Mouse (Mus musculus): Measurements from ENCODE around the gene Olfr1118. TPM values are rescaled to one million over a fixed set of nuclear protein-coding genes. Genes with fewer than 3 reads are reported as not detected.
"Not testable (repeated sequence)": the region's sequence is repeated elsewhere in the genome, so short reads cannot be mapped to it uniquely, and the experiment has no call there.

Gene Olfr1118
- not detected for total RNA-seq (2022)

DNA sequence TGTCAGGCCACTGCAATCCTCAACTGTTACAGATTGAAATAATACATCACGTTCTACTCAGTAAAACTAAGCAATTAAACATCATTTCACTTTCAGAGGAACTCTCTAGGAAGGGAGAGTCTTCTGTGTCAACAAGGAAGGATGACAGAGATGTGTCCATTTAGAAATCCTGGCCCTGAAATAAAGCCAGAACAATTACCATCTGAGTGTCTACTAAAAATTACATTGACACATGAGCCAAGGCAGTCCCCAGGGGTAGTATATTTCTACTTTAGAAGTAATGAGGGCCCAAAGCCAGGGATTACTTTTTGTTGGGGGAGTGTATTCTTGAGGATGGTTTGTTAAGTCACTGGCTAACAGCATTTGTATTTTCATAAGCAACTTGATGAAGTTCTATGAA is at the start of gene Olfr1118:
Olfr1118 (plus strand) TSS at position 301 of the 400 bp plus-strand sequence.
- DNase-seq (ENCODE audit: low spot score in 2 of 2), result no peak

DNA sequence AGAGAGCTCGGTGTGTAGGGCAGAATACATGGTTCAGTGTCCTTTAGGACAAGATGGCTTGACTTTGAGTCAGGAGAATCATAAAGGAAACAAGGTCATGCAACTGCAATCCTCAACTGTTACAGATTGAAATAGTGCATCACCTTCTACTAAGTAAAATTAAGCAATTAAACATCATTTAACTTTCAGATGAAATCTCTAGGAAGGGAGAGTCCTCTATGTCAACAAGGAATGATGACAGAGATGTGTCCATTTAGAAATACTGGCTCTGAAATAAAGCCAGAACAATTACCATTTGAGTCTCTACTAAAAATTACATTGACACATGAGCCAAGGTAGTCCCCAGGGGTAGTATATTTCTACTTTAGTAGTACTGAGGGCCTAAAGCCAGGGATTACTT is 40.1 kb upstream of the Olfr1118 start, which contains the start of gene Olfr1116:
Olfr1116 (plus strand) TSS at position 301 of the 400 bp plus-strand sequence.
- no peak for DNase-seq (ENCODE audit: low spot score in 2 of 2)

DNA sequence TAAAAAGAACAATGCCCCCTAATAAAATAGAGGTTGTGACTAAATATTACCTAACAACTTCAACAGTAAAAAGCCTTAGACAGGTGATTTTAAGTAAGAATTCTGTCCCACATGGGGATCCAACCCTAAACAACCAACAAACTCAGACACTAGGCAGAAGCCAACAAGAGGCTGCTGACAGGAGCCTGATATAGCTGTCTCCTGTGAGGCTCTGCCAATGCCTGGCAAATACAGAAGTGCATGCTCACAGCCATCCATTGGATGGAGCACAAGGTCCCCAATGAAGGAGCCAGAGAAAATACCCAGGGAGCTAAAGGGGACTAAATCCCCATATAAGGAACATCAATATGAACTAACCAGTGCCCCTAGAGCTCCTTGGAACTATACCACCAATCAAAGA is 13.4 kb upstream of the Olfr1118 start:
- not testable (repeated sequence) for DNase-seq (ENCODE audit: low spot score in 2 of 2)

DNA sequence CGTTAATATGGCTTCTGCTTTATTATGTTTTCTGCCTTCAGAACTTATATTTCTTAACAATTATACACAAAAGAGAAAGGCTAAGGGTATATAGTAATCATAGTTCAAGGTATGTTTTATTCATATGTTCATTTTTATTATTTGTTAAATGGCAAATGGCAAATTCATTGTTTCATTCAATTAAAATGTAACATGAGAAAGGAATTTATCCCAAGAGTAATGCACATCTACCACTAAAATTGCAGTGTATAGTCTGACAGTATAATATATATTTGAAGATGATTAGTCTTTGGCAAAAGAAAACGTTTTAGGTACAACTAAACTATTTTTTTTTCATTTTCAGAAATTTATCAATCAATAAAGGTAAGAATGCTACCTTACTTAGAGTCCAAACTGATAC is 47.1 kb downstream of the Olfr1118 start, which contains the start of gene Olfr1120:
Olfr1120 (plus strand) TSS at position 301 of the 400 bp plus-strand sequence.
- no peak for DNase-seq (ENCODE audit: low spot score in 2 of 2)

DNA sequence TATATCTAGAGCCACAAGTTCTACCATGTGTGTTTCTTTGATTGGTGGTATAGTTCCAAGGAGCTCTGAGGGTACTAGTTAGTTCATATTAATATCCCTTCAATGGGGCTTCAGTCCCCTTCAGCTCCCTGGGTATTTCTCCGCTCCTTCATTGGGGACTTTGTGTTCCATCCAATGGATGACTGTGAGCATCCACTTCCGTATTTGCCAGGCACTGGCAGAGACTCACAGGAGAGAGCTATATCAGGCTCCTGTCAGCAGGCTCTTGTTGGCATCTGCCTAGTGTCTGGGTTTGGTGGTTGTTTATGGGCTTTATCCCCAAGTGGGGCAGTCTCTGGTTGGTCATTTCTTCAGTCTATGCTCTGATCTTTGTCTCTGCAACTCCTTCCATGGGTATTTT is 52.7 kb downstream of the Olfr1118 start:
- not testable (repeated sequence) for DNase-seq (ENCODE audit: low spot score in 2 of 2)

Other genes with a start within 250 kb of the Olfr1118 start
- not detected for gene Olfr1107, start 231.8 kb upstream of the Olfr1118 start, total RNA-seq (2022)
- not detected for gene Olfr1109, start 211.6 kb upstream of the Olfr1118 start, total RNA-seq (2022)
- not detected for gene Olfr259, start 193.0 kb upstream of the Olfr1118 start, total RNA-seq (2022)
- not detected for gene Olfr1110, start 167.3 kb upstream of the Olfr1118 start, total RNA-seq (2022)
- not detected for gene Olfr1111, start 155.0 kb upstream of the Olfr1118 start, total RNA-seq (2022)
- gene Olfr1112, start 119.8 kb upstream of the Olfr1118 start, total RNA-seq (2022), result not detected
- not detected for gene Olfr1113, start 98.6 kb upstream of the Olfr1118 start, total RNA-seq (2022)
- gene Olfr1115, start 59.6 kb upstream of the Olfr1118 start, total RNA-seq (2022), result not detected
- not detected for gene Olfr1116, start 40.0 kb upstream of the Olfr1118 start, total RNA-seq (2022)
- not detected for gene Olfr1120, start 47.2 kb downstream of the Olfr1118 start, total RNA-seq (2022)
- not detected for gene Olfr1121, start 62.3 kb downstream of the Olfr1118 start, total RNA-seq (2022)
- under 1 TPM in 1 of 4 experiments, not detected in 3; 0.09 TPM for gene Olfr1122, start 78.3 kb downstream of the Olfr1118 start, total RNA-seq (2022)
- gene Olfr1123, start 109.1 kb downstream of the Olfr1118 start, total RNA-seq (2022), result not detected
- not detected for gene Olfr1124, start 122.7 kb downstream of the Olfr1118 start, total RNA-seq (2022)
- not detected for gene Olfr1126, start 146.4 kb downstream of the Olfr1118 start, total RNA-seq (2022)
- not detected for gene Pramel7, start 189.5 kb downstream of the Olfr1118 start, total RNA-seq (2022)
- gene Pramel6, start 199.0 kb downstream of the Olfr1118 start, total RNA-seq (2022), result not detected
- gene Olfr153, start 224.2 kb downstream of the Olfr1118 start, total RNA-seq (2022), result not detected
- not detected for gene Olfr1128, start 238.0 kb downstream of the Olfr1118 start, total RNA-seq (2022)